Mouse (Mus musculus) erythroid progenitor cell, adult 5-6 weeks (primary cell): ENCODE measurements around the gene Kcng4. TPM values are rescaled to one million over a fixed set of nuclear protein-coding genes. Genes with fewer than 3 reads are reported as not detected.

Experiments
- total RNA-seq, 2 experiments: library from RNA; stranded (forward) in 1 of 2; stranded (reverse) in 1 of 2; fragments of 150-400 nt in 1 of 2; fragments of 186-747, 209-891 nt in 1 of 2; gene quantifications; 2 replicates each; pipeline versions ENCODE4 v1.2.3 to v1.2.4; 2015 to 2017; ENCODE audit warnings: low replicate concordance in 2 of 2

Gene Kcng4
- total RNA-seq, 2 experiments from 2014 or later, result not detected

Other genes starting within 250 kb of the Kcng4 start
- gene Mlycd, start 240.8 kb downstream of the Kcng4 start, total RNA-seq (2015; ENCODE audit: low replicate concordance), result 3.6 and 3.8 TPM in 2 replicates
- 0.64 and 1.6 TPM in 2 replicates for gene Mlycd, start 240.8 kb downstream of the Kcng4 start, total RNA-seq (2017; ENCODE audit: low replicate concordance)
- not detected in 2 replicates for gene Osgin1, start 201.6 kb downstream of the Kcng4 start, total RNA-seq (2015; ENCODE audit: low replicate concordance)
- gene Osgin1, start 201.6 kb downstream of the Kcng4 start, total RNA-seq (2017; ENCODE audit: low replicate concordance), result not detected in 2 replicates
- not detected in 2 replicates for gene Necab2, start 189.0 kb downstream of the Kcng4 start, total RNA-seq (2015; ENCODE audit: low replicate concordance)
- gene Necab2, start 189.0 kb downstream of the Kcng4 start, total RNA-seq (2017; ENCODE audit: low replicate concordance), result not detected in 2 replicates
- not detected in 2 replicates for gene Slc38a8, start 134.0 kb downstream of the Kcng4 start, total RNA-seq (2015; ENCODE audit: low replicate concordance)
- not detected in 2 replicates for gene Slc38a8, start 134.0 kb downstream of the Kcng4 start, total RNA-seq (2017; ENCODE audit: low replicate concordance)
- gene Mbtps1, start 76.9 kb downstream of the Kcng4 start, total RNA-seq (2015; ENCODE audit: low replicate concordance), result 30.3 and 88.4 TPM in 2 replicates
- 35.7 and 42.7 TPM in 2 replicates for gene Mbtps1, start 76.9 kb downstream of the Kcng4 start, total RNA-seq (2017; ENCODE audit: low replicate concordance)
- gene Hsdl1, start 60.5 kb downstream of the Kcng4 start, total RNA-seq (2015; ENCODE audit: low replicate concordance), result 8.4 and 15.9 TPM in 2 replicates
- 24.1 and 26.2 TPM in 2 replicates for gene Hsdl1, start 60.5 kb downstream of the Kcng4 start, total RNA-seq (2017; ENCODE audit: low replicate concordance)
- gene Dnaaf1, start 60.4 kb downstream of the Kcng4 start, total RNA-seq (2015; ENCODE audit: low replicate concordance), result not detected in 2 replicates
- gene Dnaaf1, start 60.4 kb downstream of the Kcng4 start, total RNA-seq (2017; ENCODE audit: low replicate concordance), result not detected in 2 replicates
- 2.5 and 4.3 TPM in 2 replicates for gene Taf1c, start 30.5 kb downstream of the Kcng4 start, total RNA-seq (2015; ENCODE audit: low replicate concordance)
- gene Taf1c, start 30.5 kb downstream of the Kcng4 start, total RNA-seq (2017; ENCODE audit: low replicate concordance), result 2.4 and 3.0 TPM in 2 replicates
- gene Adad2, start 22.9 kb downstream of the Kcng4 start, total RNA-seq (2015; ENCODE audit: low replicate concordance), result not detected in 2 replicates
- gene Adad2, start 22.9 kb downstream of the Kcng4 start, total RNA-seq (2017; ENCODE audit: low replicate concordance), result not detected in 2 replicates
- not detected in 2 replicates for gene Wfdc1, start 30.7 kb upstream of the Kcng4 start, total RNA-seq (2015; ENCODE audit: low replicate concordance)
- gene Wfdc1, start 30.7 kb upstream of the Kcng4 start, total RNA-seq (2017; ENCODE audit: low replicate concordance), result not detected in 2 replicates
- not detected in 2 replicates for gene Atp2c2, start 64.3 kb upstream of the Kcng4 start, total RNA-seq (2015; ENCODE audit: low replicate concordance)
- not detected in 2 replicates for gene Atp2c2, start 64.3 kb upstream of the Kcng4 start, total RNA-seq (2017; ENCODE audit: low replicate concordance)
- 4.2 TPM in 1 of 2 replicates, not detected in the other for gene Tldc1, start 142.7 kb upstream of the Kcng4 start, total RNA-seq (2015; ENCODE audit: low replicate concordance)
- gene Tldc1, start 142.7 kb upstream of the Kcng4 start, total RNA-seq (2017; ENCODE audit: low replicate concordance), result 0.51 TPM in 1 of 2 replicates, not detected in the other
- gene Cotl1, start 204.9 kb upstream of the Kcng4 start, total RNA-seq (2015; ENCODE audit: low replicate concordance), result 17.2 and 53.0 TPM in 2 replicates
- gene Cotl1, start 204.9 kb upstream of the Kcng4 start, total RNA-seq (2017; ENCODE audit: low replicate concordance), result 60.7 and 71.3 TPM in 2 replicates
- gene Klhl36, start 226.6 kb upstream of the Kcng4 start, total RNA-seq (2015; ENCODE audit: low replicate concordance), result 1.1 TPM in 1 of 2 replicates, not detected in the other
- gene Klhl36, start 226.6 kb upstream of the Kcng4 start, total RNA-seq (2017; ENCODE audit: low replicate concordance), result 1.8 and 2.3 TPM in 2 replicates